Mouse (Mus musculus): ENCODE results near the gene Zcchc18. TPM values are rescaled to one million over a fixed set of nuclear protein-coding genes. Genes with fewer than 3 reads are reported as not detected.
"Not testable (repeated sequence)": the region's sequence is repeated elsewhere in the genome, so short reads cannot be mapped to it uniquely, and the experiment has no call there.

Gene Zcchc18
- 0.30 and 0.52 TPM in 2 replicates for polyA plus RNA-seq (2012; rRNA removed)

DNA sequence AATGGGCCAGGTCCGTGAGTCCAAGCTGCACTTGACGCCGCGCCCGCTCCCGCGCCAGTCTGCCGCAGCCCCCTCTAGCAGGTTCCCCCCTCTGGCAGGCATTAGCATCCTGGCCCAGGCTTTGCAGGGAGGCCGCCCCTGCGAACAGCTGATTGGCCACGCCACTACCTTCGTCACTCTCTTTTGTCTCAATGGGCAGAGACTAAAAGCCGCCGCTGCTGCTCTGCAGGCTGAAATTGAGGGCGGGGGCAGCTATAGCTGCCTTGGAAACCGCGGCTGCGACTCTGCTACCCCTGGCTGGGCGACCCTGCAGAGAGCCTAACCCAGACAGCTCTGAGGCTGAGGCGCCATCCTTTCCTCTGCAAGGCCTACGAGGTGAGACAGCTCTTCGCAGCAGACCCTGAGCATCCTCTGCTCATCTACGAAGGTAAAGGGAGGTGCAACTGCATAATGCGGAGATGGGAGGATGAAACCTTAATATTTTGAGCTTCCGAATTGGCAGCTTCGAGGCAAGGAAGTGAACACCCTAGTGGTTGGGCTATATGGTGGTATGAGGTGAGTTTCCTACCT lies at the start of gene Zcchc18:
Gene Zcchc18 (plus strand): TSS at position 178 of the 570 bp plus-strand sequence.
- TF ChIP-seq POLR2A (IDR thresholded peaks at IDR 0.05; ENCODE audit: low read depth, low read length) (no peak), CTCF (IDR thresholded peaks at IDR 0.05; ENCODE audit: extremely low read depth, insufficient read length, insufficient replicate concordance, low read depth, low read length) (no peak)
- H3K4me3 ChIP-seq (ENCODE audit: low read depth, low read length) = peak within 1 kb of the TSS; percentile 72
- H3K4me1 ChIP-seq (ENCODE audit: control insufficient read depth, insufficient read depth, insufficient read length, low read length) = no peaks in the 10 kb centered on the region; the same call in 1 of the 2 replicates
- no peaks in the 10 kb centered on the region for H3K36me3 ChIP-seq (ENCODE audit: control insufficient read depth, insufficient read depth, low read length)
- no peaks in the 10 kb centered on the region; the same call in 1 of the 2 replicates for H3K27me3 ChIP-seq (ENCODE audit: control insufficient read depth, insufficient read depth, low read length)
- 17% methylated on average over 26 of the region's 26 CpGs for WGBS
- peak within 1 kb of the TSS; percentile 43; the same call in 1 of the 2 replicates for H3K27ac ChIP-seq (ENCODE audit: insufficient read depth, low read depth, low read length)

DNA sequence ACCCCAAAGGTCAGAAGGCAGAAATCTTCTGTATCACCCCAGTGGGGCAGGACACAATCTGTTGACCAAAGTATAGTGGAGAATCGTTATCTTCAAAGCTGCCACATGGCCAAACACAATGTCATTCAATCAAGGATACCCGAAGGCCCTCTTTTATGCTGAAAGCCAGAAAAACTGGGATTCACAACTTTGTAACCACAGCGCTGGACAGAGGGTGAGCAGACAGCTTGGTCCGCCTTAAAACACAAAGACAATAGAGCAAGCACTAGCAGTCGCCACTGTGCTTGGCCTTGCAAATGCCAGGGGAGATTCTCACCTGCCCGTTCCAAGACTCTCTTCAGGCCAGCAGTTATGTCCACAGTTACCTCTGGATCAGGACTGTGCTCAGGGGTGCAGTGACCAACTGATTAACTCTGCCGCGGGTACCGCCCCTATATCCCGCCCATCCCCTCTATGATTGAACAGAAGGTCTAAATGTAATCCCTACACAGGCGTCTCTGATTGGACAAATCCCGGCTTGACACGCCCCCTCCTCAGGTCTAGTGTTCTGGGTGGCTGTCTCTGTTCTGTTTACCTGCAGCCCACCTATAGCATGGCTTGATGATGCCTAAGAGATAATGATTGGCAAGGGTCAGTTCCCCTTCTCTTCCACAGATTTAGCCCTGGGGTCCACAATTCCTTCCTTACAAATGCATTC lies 35.2 kb upstream of the Zcchc18 start:
- not testable (repeated sequence) for H3K27ac ChIP-seq (ENCODE audit: insufficient read depth, low read depth, low read length); H3K36me3 ChIP-seq (ENCODE audit: control insufficient read depth, insufficient read depth, low read length); H3K4me1 ChIP-seq (ENCODE audit: control insufficient read depth, insufficient read depth, insufficient read length, low read length); H3K27me3 ChIP-seq (ENCODE audit: control insufficient read depth, insufficient read depth, low read length)
- H3K4me3 ChIP-seq (ENCODE audit: low read depth, low read length) = peak overlapping the region; percentile 51
- 22% methylated on average over 13 of the region's 13 CpGs for WGBS

- not testable (repeated sequence) for H3K36me3 ChIP-seq (ENCODE audit: control insufficient read depth, insufficient read depth, low read length); H3K4me1 ChIP-seq (ENCODE audit: control insufficient read depth, insufficient read depth, insufficient read length, low read length); H3K4me3 ChIP-seq (ENCODE audit: low read depth, low read length); H3K27me3 ChIP-seq (ENCODE audit: control insufficient read depth, insufficient read depth, low read length); H3K27ac ChIP-seq (ENCODE audit: insufficient read depth, low read depth, low read length)
- 54% methylated on average over 5 of the region's 5 CpGs for WGBS
Measured at GRCm38 (mm10) chrX:136958300-136958699, 34.7 kb upstream of the Zcchc18 start.

DNA sequence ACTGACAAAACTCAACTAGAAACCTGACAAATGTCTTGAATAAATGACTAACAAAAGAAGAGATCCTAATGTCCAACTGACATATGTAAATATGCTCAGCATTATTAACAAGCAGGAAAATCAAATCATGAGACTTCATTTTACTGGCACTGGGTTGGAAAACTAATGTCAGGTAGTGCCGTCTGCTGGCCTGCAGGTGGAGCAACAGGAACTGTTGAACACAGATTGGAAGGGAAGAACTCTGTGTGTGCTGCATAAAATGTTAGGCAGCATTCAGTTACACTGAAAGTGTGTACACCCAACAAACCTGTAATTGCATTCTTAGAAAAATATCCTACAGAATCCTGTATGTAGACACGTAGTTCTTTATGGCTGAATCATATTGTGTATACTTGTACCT lies 33.3 kb upstream of the Zcchc18 start:
- H3K36me3 ChIP-seq (ENCODE audit: control insufficient read depth, insufficient read depth, low read length) = no peaks in the 10 kb centered on the region
- H3K4me3 ChIP-seq (ENCODE audit: low read depth, low read length) = no peak overlapping the region
- no peak for TF ChIP-seq POLR2A (IDR thresholded peaks at IDR 0.05; ENCODE audit: low read depth, low read length)
- TF ChIP-seq CTCF (IDR thresholded peaks at IDR 0.05; ENCODE audit: extremely low read depth, insufficient read length, insufficient replicate concordance, low read depth, low read length) = peak; percentile 21; the same call in 1 of the 2 replicates
- no peak overlapping the region for H3K27ac ChIP-seq (ENCODE audit: insufficient read depth, low read depth, low read length)
- 20% methylated on average over 2 of the region's 2 CpGs for WGBS
- no peaks in the 10 kb centered on the region for H3K4me1 ChIP-seq (ENCODE audit: control insufficient read depth, insufficient read depth, insufficient read length, low read length)
- H3K27me3 ChIP-seq (ENCODE audit: control insufficient read depth, insufficient read depth, low read length) = no peaks in the 10 kb centered on the region

GRCm38 (mm10) chrX:136975397-136975796 lies 17.6 kb upstream of the Zcchc18 start, which contains the start of gene Tmsb15b2:
TSS of gene Tmsb15b2 (minus strand) at chrX:136975497.
- H3K27me3 ChIP-seq (ENCODE audit: control insufficient read depth, insufficient read depth, low read length); H3K36me3 ChIP-seq (ENCODE audit: control insufficient read depth, insufficient read depth, low read length); H3K27ac ChIP-seq (ENCODE audit: insufficient read depth, low read depth, low read length); H3K4me1 ChIP-seq (ENCODE audit: control insufficient read depth, insufficient read depth, insufficient read length, low read length): not testable (repeated sequence)
- H3K4me3 ChIP-seq (ENCODE audit: low read depth, low read length) = peak within 1 kb of the TSS; percentile 65
- 87% methylated on average over 6 of the region's 6 CpGs for WGBS

- no peak for TF ChIP-seq CTCF (IDR thresholded peaks at IDR 0.05; ENCODE audit: extremely low read depth, insufficient read length, insufficient replicate concordance, low read depth, low read length)
- TF ChIP-seq POLR2A (IDR thresholded peaks at IDR 0.05; ENCODE audit: low read depth, low read length) = no peak
- H3K4me1 ChIP-seq (ENCODE audit: control insufficient read depth, insufficient read depth, insufficient read length, low read length) = peaks cover 3% of the 10 kb centered on the region; the same call in 1 of the 2 replicates
- no peaks in the 10 kb centered on the region for H3K36me3 ChIP-seq (ENCODE audit: control insufficient read depth, insufficient read depth, low read length)
- no peak within 1 kb of the TSS for H3K27ac ChIP-seq (ENCODE audit: insufficient read depth, low read depth, low read length)
- H3K4me3 ChIP-seq (ENCODE audit: low read depth, low read length) = peak within 1 kb of the TSS; percentile 65
- 27% methylated on average over 15 of the region's 15 CpGs for WGBS
- H3K27me3 ChIP-seq (ENCODE audit: control insufficient read depth, insufficient read depth, low read length) = no peaks in the 10 kb centered on the region
Measured at GRCm38 (mm10) chrX:136976424-136977084, 16.4 kb upstream of the Zcchc18 start, which contains the start of the genes Tmsb15l and Tmsb15b1. TSS of gene Tmsb15l (minus strand) at chrX:136976869. TSS of gene Tmsb15b1 (minus strand) at chrX:136976874.

- Histone ChIP-seq H3K36me3 (ENCODE audit: control insufficient read depth, insufficient read depth, low read length) (no peaks in the 10 kb centered on the region), H3K4me1 (ENCODE audit: control insufficient read depth, insufficient read depth, insufficient read length, low read length) (peaks cover 3% of the 10 kb centered on the region; the same call in 1 of the 2 replicates), H3K4me3 (ENCODE audit: low read depth, low read length) (no peak overlapping the region), H3K27ac (ENCODE audit: insufficient read depth, low read depth, low read length) (no peak overlapping the region), H3K27me3 (ENCODE audit: control insufficient read depth, insufficient read depth, low read length) (no peaks in the 10 kb centered on the region)
- TF ChIP-seq CTCF (IDR thresholded peaks at IDR 0.05; ENCODE audit: extremely low read depth, insufficient read length, insufficient replicate concordance, low read depth, low read length) (peak; percentile 24; the same call in 1 of the 2 replicates), POLR2A (IDR thresholded peaks at IDR 0.05; ENCODE audit: low read depth, low read length) (no peak)
Measured at GRCm38 (mm10) chrX:136978616-136979015, 14.3 kb upstream of the Zcchc18 start.

Data from small intestine, adult 2 months (tissue).